Mouse (Mus musculus): ENCODE data around the gene Hspb6.

DNA sequence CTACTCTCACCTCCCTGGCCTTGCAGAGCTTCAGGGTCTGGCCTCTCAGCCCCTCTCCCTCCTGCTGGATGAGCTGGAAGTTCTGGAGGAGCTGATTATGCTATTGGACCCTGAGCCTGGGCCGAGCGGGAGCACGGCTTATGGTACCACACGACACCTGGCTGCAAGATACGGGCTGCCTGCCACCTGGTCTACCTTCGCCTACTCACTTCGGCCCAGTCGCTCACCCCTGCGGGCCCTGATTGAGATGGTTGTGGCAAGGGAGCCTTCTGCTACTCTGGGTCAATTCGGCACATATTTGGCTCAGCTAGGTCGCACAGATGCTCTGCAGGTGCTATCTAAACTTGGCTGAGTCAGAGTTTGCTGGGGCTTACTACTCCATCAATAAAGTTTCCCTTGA is 15.6 kb downstream of the Hspb6 start:
- TF ChIP-seq CTCF (IDR thresholded peaks at IDR 0.05), result no peak
- TF ChIP-seq EP300 (IDR thresholded peaks at IDR 0.05), result no peak

All from lung, postnatal 0 days (tissue).